22 mouse cellular contexts compared by ENCODE assay signal in the genomic region with DNA sequence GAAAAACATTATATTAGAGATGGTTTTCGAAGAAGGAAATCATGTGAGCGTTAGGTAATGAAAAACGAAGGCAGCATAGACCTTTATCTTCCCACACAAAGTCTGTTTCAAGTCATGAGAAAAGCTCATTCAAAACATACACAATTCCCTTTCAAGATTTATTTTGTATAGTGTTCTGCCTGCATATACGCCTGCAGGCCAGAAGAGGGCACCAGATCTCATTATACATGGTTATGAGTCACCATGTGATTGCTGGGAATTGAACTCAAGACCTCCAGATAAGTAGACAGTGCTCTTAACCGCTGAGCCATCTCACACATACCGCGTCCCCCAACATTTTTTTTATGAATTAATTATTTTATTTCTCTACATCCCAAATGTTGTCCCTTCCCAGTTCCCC.
DNase-seq lines count a peak whose midpoint lies in the region; ATAC-seq and TF ChIP-seq lines count a peak whose summit lies in the region.
"Had no signal": no experiment of that assay in that cellular context is flagged by ENCODE, and none has a peak within 500 bp of the region (broad histone marks: within the 10 kb centered on the region; RNA-seq: fewer than 3 reads in every experiment).

No protein-coding gene starts in this region.

- WGBS in forebrain, embryonic 12.5 days = 77% methylated on average over 7 of the region's 7 CpGs
- WGBS in forebrain, embryonic 11.5 days = 77% methylated on average over 7 of the region's 7 CpGs

- ATAC-seq in forebrain, embryonic 12.5 days (ENCODE audit: low FRiP score) = 0 out of 2 replicates have a peak, but pooled peaks have one; percentile 23
- no peak for ATAC-seq in forebrain, embryonic 11.5 days (replicated peaks; ENCODE audit: low FRiP score)
- ATAC-seq: midbrain, embryonic 16.5 days had no signal

- no peaks in the 10 kb centered on the region for H3K27me3 ChIP-seq in forebrain, embryonic 12.5 days
- H3K27me3 ChIP-seq in forebrain, embryonic 11.5 days (ENCODE audit: control insufficient read depth, insufficient read depth, low read length) = no peaks in the 10 kb centered on the region
- H3K27me3 ChIP-seq: embryonic facial prominence, embryonic 13.5 days; heart, embryonic 13.5 days had no signal

- TF ChIP-seq CTCF in left cerebral cortex, adult 2 months (IDR thresholded peaks at IDR 0.05) = peak; percentile 23

- H3K4me2 ChIP-seq in forebrain, embryonic 12.5 days = no peak overlapping the region
- no peak overlapping the region for H3K4me2 ChIP-seq in forebrain, embryonic 11.5 days (ENCODE audit: low read depth, low read length, severe bottlenecking)
- H3K4me2 ChIP-seq: embryonic facial prominence, embryonic 13.5 days; heart, embryonic 13.5 days; hindbrain, embryonic 14.5 days; liver, embryonic 11.5 days had no signal

- H3K27ac ChIP-seq in forebrain, embryonic 12.5 days = no peak overlapping the region
- H3K27ac ChIP-seq in forebrain, embryonic 11.5 days (ENCODE audit: low read depth, low read length) = no peak overlapping the region
- no peak overlapping the region for H3K27ac ChIP-seq in left cerebral cortex, adult 2 months
- H3K27ac ChIP-seq: embryonic facial prominence, embryonic 13.5 days; gastrocnemius, adult 2 months; heart, embryonic 13.5 days; hindbrain, embryonic 14.5 days; limb, embryonic 10.5 days had no signal

- H3K9me3 ChIP-seq in forebrain, embryonic 12.5 days = no peaks in the 10 kb centered on the region
- H3K9me3 ChIP-seq in forebrain, embryonic 11.5 days (ENCODE audit: control insufficient read depth, low read length) = no peaks in the 10 kb centered on the region; the same call in 1 of the 2 replicates
- H3K9me3 ChIP-seq: embryonic facial prominence, embryonic 13.5 days; heart, embryonic 13.5 days; limb, embryonic 10.5 days had no signal

- H3K4me3 ChIP-seq in forebrain, embryonic 12.5 days (replicated peaks) = no peak overlapping the region
- no peak overlapping the region for H3K4me3 ChIP-seq in forebrain, embryonic 11.5 days (ENCODE audit: low read depth, low read length)
- no peak overlapping the region for H3K4me3 ChIP-seq in left cerebral cortex, adult 2 months
- H3K4me3 ChIP-seq: embryonic facial prominence, embryonic 13.5 days; gastrocnemius, adult 2 months; heart, embryonic 13.5 days; limb, embryonic 10.5 days had no signal

- no peaks in the 10 kb centered on the region for H3K4me1 ChIP-seq in forebrain, embryonic 12.5 days
- no peaks in the 10 kb centered on the region for H3K4me1 ChIP-seq in forebrain, embryonic 11.5 days (replicated peaks; ENCODE audit: control insufficient read depth, insufficient read depth, low read length)
- H3K4me1 ChIP-seq: embryonic facial prominence, embryonic 13.5 days; heart, embryonic 13.5 days had no signal

- intact Hi-C loops in left cerebral cortex, adult 2 months (cut with DNase I) = no loop called here
- intact Hi-C loops in left cerebral cortex, postnatal 25 days (cut with DNase I) = no loop called here

- DNase-seq in forebrain, embryonic 11.5 days (ENCODE audit: low spot score) = no peak
- DNase-seq in left cerebral cortex, adult 2 months (ENCODE audit: extremely low spot score in 1 of 2, low spot score in 2 of 2) = no peak
- DNase-seq in left cerebral cortex, postnatal 25 days (ENCODE audit: low spot score in 2 of 2) = no peak
- peak; percentile 15 for DNase-seq in 416B (ENCODE audit: low read depth)
- DNase-seq in R1 (ENCODE audit: low read depth, low spot score) = peak; percentile 14
- no peak for DNase-seq in spleen, postnatal 4 days (ENCODE audit: low spot score in 2 of 2)
- DNase-seq in cerebellum, postnatal 25 days = no peak
- DNase-seq: adrenal gland, postnatal 14 days; cerebellum, adult 11 months; cerebellum, postnatal 10 days; gastrocnemius, adult 2 months; kidney, adult 11 months; lung, postnatal 10 days; right cerebral cortex, adult 18-20 months; thymus, postnatal 25 days had no signal

- H3K9ac ChIP-seq in forebrain, embryonic 12.5 days = no peak overlapping the region
- no peak overlapping the region for H3K9ac ChIP-seq in forebrain, embryonic 11.5 days (ENCODE audit: low read length)
- H3K9ac ChIP-seq: embryonic facial prominence, embryonic 13.5 days; heart, embryonic 13.5 days; hindbrain, embryonic 14.5 days had no signal

- no peaks in the 10 kb centered on the region for H3K36me3 ChIP-seq in forebrain, embryonic 12.5 days (replicated peaks)
- H3K36me3 ChIP-seq in forebrain, embryonic 11.5 days (ENCODE audit: control insufficient read depth, insufficient read depth, low read length) = no peaks in the 10 kb centered on the region
- H3K36me3 ChIP-seq: embryonic facial prominence, embryonic 13.5 days; heart, embryonic 13.5 days; limb, embryonic 10.5 days had no signal

Comparison
In these comparisons a context has a peak if more than half of its experiments do, and no peak if none do; other contexts are left out.
1. DNase-seq: peak in 416B (single experiment) and R1 (single experiment); none in forebrain, embryonic 11.5 days (single experiment), left cerebral cortex, adult 2 months (0 of 2), left cerebral cortex, postnatal 25 days (0 of 2), spleen, postnatal 4 days (0 of 2) and cerebellum, postnatal 25 days (0 of 2).